Mouse (Mus musculus): Measurements from ENCODE around the gene Gtdc1. TPM values are rescaled to one million over a fixed set of nuclear protein-coding genes. Genes with fewer than 3 reads are reported as not detected.

Gtdc1 gene
- total RNA-seq (2015; ENCODE audit: low replicate concordance) (35.6 and 50.8 TPM in 2 replicates), total RNA-seq (2017; ENCODE audit: low replicate concordance) (30.0 and 38.1 TPM in 2 replicates)

DNA sequence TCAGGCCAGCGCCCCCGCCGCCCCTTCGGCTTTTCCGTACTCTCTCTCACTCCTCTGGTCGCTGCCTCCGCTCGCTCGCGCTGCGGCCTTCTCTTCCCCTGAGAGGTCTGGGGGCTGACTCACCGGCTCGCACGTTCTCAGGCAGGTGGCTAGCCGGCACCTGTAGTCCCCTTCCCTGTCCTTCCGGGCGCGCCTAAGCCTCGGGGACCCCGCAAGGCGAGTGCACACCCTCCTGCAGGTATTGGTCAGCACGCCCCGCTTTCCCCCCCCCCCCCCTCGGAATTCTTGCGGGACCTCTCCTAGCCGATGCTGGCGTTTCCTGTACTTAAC is at the start of gene Gtdc1:
Gtdc1 (minus strand) TSS at position 176 of the 330 bp plus-strand sequence.
- no peak for ATAC-seq (replicated peaks; ENCODE audit: low FRiP score, poor library complexity, severe bottlenecking)

DNA sequence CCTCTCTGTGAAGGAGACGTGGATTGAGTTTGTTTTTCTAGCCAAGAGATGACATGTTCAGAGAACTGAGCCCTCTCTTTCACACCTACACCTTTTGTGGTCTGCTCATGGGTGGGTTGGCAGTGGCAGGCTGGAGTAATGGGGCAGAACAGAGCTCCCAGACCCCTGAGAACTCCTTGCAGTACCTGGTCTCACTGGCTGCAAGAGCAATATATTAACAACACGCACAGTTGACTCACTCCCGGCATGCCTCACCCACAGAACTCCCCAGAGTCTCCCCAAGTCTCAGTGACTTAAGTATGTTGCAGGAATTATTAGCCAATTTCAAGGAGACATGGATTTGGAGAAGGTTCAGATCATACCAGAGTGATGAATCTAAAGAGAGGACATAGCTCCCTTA is 49.6 kb upstream of the Gtdc1 start:
- ATAC-seq (replicated peaks; ENCODE audit: low FRiP score, poor library complexity, severe bottlenecking): no peak

DNA sequence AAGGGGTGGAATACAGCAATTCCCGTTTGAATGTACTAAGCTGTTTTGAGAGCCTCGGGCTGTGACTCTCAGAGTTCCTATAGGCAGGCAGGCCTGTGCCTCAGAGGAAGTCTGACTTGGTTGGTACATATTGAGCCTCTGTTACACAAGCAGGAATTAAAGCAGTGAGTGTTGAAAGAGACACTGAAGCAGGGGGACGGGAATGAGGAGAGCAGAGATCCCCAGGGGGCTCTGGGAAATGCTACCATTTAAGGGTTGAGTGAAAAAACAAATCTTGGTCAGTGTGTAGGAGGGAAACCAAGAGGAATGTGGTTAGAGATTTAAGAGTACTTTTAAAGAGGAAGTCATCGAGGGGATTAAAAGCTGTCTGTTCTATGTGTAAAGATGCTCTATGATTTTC is 49.0 kb upstream of the Gtdc1 start:
- ATAC-seq (replicated peaks; ENCODE audit: low FRiP score, poor library complexity, severe bottlenecking): no peak

DNA sequence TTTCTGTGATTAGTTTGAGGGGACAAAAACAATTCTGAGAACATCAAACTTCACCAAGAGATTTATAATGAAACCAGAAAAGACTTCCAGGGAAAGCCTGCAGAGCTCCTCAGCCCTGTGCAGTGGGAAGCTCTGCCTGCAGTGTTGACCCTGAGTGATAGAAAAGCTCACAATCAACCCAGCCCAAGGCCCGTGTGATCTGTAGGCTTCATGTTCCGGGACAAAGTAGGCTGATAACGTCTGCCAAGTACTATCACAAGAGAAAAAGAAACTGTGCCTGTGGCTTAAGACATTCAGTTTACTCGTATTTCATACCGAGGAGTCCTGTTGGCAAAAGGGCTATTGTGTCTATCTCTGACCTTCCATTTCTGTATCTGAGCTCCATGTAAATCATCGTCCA is 46.4 kb upstream of the Gtdc1 start:
- ATAC-seq (replicated peaks; ENCODE audit: low FRiP score, poor library complexity, severe bottlenecking): 0 out of 2 replicates have a peak, but pooled peaks have one; percentile 11

DNA sequence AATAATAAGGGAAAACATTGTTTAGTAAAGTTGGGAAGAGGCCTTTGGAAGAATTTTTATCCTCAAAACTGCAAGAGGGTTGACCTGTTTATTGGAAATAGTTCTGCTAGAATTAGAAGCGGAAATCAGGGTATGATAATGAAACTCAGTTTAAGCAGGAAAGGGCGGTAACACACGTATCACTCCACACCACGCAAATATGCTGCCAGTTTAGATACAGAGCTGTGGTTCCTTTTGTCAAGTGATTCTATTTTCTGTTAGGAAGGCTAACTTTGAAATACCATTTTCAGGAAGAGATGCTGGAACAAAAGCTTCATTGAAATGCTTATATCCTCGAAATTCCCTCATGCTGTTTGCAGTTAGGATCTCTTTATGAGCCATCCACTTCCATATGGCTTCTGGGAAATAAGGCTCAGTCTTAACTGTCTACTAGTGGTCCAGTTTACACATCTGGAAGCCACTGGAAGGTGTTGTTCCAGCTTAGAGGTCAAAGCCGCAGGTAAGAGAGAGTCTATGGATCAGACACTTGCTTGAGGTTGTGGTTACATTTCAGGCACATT is 42.7 kb upstream of the Gtdc1 start:
- ATAC-seq (replicated peaks; ENCODE audit: low FRiP score, poor library complexity, severe bottlenecking): no peak; the same call in 1 of the 2 replicates

DNA sequence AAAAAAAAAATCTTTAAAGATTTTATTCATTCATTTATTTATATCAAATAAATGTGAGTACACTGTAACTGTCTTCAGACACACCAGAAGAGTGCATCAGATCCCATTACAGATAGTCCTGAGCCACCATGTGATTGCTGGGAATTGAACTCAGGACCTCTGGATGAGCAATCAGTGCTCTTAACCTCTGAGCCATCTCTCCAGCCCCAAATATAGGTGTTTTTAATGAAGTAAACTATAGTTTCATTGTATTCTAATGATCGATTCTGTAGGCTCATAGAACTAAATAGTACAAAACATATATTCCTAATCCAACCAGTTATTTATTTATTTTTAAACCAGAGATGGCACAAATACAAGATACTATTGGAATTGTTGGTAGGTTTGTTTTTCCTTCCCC is 42.2 kb upstream of the Gtdc1 start:
- no peak for ATAC-seq (replicated peaks; ENCODE audit: low FRiP score, poor library complexity, severe bottlenecking)

DNA sequence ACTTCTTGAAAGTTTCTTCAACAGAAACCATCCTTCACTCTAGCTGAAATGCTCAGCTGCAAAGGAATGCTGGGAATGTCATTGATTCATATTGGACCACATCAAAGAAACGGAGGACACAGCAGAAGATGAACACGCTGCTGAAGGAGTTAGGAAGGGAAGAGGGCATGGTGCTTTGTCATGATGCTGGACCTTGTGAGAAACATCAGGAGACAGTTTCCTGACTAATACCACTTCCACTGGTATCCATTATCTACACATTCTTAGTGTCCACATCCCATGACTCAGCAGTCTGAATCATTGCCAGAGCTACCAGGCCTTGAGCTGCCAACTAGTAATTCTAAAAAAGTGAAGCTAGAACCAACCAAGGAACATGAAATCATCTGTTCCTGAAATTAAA is 41.8 kb upstream of the Gtdc1 start:
- ATAC-seq (replicated peaks; ENCODE audit: low FRiP score, poor library complexity, severe bottlenecking): peak; percentile 87

DNA sequence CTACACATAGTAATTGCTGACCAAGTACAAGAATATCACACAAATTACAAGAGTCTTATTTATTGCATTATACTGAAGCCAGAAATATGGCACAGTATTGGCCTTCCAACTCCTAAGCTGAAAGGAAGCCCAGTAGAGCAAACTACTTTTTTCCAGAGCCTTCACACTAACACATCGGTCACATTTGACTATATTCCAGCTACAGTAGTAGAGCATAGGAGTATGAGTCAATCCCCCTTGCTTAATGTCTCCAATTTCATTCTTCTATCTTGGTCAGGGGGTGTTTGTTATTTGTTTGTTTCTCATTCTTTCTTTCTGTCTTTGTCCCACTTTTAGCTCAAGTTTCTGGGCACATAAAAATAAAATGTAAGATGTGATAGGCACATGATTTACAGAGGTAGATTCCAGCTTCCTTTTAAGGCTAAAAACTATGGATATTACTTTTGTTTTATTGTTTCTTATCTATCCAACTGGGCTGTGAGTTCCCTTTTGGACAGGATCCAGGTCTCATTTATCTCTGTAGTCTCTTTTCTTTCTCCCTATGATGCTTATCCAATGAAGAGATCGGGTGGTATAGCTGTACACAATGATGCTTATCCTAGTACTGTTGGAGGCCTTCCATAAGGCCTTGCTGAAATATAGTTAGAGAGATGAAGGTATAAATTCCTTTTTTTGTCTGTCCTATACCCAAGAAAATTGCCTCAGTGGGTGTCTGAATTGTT is 38.5 kb upstream of the Gtdc1 start:
- ATAC-seq (replicated peaks; ENCODE audit: low FRiP score, poor library complexity, severe bottlenecking): no peak

DNA sequence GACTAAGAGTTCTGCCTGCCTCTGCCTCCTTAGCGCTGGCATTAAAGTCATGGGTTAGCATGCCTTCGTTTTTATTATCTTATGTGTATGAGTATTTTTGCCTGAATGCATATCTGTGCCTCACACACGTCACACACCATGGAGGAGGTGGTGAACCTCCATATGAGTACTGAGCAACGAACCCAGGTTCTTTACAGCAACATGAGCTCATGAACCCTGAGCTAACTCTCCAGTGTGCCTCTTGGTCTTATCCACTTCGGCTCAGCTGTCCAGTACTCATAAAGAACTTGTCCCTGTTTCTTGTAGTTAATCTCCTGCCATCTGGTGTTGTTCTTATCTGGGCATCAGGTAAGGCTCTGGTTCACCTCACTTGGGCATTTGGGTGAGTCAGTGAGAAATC is 35.2 kb upstream of the Gtdc1 start:
- ATAC-seq (replicated peaks; ENCODE audit: low FRiP score, poor library complexity, severe bottlenecking): no peak

DNA sequence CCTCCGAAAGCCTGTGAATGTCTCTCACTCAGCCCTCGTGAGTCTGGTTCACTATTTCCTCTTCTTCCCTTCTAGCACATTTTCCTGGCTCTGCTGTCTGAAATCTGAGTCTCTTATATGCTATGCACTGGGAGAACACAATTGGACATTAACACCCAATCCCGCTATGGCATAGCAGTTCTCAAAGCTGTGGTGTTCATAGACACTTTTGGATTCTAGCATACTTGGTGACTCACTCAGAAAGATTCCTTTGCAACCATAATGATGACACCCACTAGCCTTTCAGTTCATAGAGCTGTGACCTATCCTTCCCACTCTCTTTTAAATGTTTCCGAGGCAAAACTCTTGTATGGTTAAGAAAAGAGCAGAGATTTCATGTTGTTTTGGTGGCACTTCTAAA is 33.7 kb upstream of the Gtdc1 start:
- ATAC-seq (replicated peaks; ENCODE audit: low FRiP score, poor library complexity, severe bottlenecking): no peak

DNA sequence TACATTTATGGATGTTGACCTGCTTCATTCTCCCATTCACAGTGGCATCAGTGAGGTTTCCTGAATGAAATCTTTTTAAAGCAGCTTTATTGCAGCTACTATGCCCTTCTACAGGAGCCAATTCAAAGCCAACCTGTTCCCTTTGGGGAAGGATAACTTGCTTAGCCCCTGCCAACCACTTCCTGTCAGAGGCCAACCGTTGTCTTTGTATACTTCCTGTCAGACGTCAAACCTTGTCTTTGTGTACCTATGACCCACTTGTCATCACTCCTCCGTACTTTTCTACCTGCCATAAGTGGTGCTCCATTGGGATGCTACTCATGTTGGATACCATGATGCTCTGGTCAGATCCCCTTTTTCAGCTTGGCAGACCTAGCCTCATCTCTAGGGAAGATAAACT is 33.1 kb upstream of the Gtdc1 start:
- no peak for ATAC-seq (replicated peaks; ENCODE audit: low FRiP score, poor library complexity, severe bottlenecking)

DNA sequence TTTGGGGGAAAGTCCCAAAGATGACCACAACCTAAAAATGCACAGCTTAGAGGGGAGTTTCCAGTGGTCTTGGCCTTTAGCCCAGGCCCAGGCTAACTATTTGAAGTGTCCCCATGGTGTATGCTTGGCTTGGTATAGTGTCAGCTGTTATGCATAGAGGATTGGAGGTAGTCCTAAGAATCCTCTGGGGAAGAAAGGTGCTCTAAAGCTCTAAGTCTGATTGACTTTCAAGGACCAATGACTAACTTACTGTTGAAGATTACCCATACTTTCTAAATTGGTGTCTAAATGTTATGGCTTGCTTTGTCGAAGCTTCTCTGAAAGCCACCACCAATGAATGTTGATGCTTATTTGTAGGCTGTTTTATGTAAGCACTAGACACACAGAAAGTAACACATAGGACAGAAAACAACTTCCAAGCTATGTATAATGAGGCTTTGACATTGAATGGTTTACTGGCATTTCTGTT is 29.9 kb upstream of the Gtdc1 start:
- no peak for ATAC-seq (replicated peaks; ENCODE audit: low FRiP score, poor library complexity, severe bottlenecking)

DNA sequence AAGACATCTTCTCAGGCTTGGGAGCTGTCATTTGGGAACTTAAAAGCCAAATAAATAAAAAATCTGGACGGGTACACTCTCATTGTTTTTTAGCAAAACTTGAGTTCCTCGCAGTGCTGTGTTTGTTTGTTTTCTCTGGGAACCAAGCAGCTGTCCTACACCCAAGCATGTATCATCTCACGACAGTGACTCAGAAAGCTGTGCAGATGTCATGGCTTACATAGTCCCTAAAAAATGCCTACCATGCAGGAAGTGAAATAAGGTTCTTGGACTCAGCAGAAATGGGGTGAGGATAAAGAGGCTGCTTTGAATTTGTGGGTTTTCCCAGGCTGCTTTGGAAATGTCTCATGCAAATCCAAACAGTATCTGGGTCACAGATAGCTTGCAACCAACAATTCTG is 28.8 kb upstream of the Gtdc1 start:
- ATAC-seq (replicated peaks; ENCODE audit: low FRiP score, poor library complexity, severe bottlenecking): no peak

DNA sequence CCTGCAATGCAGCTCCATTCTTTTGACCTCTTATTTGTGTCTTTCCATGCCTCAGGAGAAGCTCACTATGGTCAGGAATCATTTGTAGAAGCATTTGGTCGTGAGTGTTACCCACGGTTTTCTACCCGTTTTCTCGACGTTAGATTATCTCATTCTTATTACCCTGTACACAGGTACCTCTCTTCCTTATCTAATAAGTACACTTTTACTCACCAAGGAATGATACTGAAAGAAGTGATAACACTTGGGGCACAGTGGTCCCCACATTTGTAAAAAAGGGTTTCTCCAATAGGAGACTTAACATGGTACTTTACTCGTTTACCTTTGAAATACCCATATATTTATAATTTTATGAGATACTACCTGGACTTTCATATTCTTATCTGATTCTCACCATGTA is 28.0 kb upstream of the Gtdc1 start:
- ATAC-seq (replicated peaks; ENCODE audit: low FRiP score, poor library complexity, severe bottlenecking): no peak

DNA sequence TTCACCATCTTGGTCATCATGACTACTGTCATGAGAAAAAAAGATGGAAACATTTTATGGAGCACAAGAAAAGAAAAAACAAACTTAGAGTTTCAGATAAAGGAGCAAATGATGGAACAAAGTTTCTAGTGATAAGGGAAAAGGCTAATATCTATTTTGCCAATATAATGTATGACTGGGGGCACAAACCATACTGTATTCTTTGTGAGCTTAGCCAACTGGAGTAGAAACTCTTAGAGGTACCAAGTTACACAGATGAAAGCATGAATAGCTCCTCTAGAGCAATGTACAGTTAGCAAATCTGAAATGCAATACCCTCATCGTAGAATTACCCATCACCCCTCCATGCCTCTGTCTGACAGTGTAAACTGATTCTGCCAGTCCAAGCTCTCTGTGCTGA is 26.7 kb upstream of the Gtdc1 start:
- no peak for ATAC-seq (replicated peaks; ENCODE audit: low FRiP score, poor library complexity, severe bottlenecking)

DNA sequence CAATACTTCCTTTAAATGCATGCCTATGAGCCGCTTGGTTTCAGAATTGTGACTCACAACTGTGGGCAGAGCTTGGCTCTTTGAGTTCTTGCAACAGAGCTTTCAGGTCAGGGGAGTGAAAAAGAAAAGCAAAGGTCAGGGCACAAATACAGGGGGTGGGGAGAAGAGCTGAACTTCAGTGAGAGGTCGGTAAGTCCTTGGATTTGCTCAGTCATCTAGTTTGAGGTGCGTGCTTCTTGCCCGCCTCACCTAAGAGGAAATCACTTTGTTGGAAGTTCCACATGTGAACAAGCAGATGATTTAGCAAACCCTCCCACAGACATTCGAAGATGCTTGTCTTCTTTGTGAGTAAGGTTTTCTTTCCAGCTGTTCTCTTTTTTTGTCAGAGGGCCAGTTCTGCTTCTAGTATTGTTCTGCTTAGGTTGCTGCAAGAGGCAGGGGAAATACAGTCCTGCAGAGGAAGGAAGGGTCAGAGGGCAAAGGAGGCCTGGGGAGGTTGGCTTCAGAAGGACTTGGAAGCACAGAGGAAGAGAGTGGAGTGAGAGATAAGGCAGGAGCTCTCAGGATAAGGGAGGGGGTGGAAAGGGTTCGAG is 25.5 kb upstream of the Gtdc1 start:
- ATAC-seq (replicated peaks; ENCODE audit: low FRiP score, poor library complexity, severe bottlenecking): peak; percentile 72; the same call in 1 of the 2 replicates

DNA sequence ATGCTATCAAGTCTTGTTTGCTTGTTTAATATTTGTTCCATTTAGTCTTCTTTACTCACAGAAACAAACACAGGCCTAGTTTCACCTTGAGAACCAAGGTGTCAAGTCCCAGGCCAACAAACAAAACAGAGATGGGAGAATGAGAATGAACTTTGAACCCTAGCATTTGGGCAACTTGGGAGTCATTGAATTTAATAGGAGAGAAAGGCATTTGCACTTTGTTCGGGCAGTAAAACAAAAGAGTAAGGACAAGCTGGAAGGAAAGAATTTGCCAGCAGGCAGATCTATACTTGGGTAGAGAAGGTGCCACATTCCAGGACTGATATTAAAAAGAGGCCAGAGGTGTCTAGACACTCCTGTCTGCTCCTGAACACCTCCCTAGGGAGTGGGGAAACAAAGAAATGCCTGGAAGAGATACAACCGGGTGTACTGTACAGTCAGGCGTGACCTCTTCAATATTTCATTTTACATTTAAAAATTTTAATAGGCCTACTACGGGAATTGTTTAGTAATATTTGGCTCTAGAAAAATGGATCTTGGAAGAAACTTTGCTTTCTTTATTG is 24.3 kb upstream of the Gtdc1 start:
- ATAC-seq (replicated peaks; ENCODE audit: low FRiP score, poor library complexity, severe bottlenecking): no peak

DNA sequence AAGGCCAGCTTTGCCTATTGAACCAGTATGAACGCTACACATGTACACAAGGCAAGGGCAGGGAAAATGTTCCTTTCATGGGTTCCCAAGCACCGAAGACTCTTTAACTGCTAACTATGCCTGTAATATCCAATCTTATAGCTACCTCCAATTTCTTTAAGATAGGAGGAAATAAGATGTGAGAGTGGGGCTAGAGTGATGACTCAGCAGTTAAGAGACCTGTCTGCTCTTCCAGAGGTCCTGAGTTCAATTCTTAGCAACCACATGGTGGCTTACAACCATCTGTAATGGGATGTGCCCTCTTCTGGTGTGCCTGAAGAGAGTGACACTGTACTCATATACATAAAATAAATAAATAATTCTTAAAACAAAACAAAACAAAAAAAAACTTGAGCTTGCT is 17.2 kb upstream of the Gtdc1 start:
- no peak for ATAC-seq (replicated peaks; ENCODE audit: low FRiP score, poor library complexity, severe bottlenecking)

DNA sequence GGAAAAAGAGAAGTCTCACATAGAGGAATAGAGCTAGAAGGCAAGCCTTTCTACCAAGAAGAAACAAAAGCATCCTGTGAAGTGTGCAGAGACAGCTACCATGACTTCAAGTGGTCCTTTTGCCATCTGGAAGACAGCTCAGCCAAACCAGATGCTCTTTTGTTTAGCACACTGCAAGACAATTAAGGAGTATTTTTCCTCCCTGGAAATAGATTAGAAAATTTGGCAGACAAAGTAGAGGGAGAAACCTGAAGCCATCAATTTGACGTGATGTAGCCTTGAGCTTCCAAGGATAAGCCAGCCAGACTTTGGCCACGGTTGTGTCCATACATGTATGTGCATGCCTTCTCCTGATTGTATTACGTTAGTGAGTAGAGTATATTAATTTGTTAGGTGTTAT is 3.5 kb upstream of the Gtdc1 start:
- no peak for ATAC-seq (replicated peaks; ENCODE audit: low FRiP score, poor library complexity, severe bottlenecking)

DNA sequence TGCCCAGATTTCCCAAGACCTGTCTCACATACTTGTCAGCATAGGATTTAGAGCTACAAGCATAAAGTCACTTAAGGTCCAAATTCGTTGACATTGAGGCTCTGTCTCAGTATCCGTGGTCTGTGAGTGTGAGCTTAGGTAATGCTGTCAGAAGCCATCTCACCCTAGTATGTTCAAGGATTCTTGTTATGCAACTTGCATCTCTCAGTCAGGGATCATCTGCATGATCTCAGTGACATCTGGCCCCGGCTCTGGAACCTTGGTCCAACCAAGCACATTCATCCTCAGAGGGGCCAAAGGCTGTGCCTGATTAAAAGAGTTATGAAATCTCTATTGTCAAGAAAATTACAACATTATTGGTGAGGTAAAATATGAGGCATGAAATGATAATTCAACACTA is 1.2 kb upstream of the Gtdc1 start:
- ATAC-seq (replicated peaks; ENCODE audit: low FRiP score, poor library complexity, severe bottlenecking): no peak
